Mouse (Mus musculus): Measurements from ENCODE around the gene Snd1.

DNA sequence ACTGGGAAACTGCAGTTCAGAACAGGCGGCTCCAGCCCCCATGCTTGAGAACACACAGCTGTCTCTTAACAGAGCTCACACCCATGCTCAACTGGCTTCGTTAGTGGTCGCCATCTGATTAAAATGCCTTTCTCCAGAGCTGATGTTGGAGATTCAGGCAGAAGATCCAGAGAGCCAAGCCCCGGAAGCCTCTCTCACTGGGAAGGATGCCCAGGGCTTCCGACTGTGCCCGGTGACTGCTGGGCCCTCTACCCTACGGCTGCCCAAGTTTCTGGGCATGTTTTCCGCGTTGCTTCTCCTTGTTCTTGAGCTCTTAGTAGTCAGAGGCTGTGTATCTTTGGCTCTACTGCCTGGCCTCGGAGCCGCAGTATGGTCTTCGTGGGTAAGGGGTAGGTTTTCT, 447.4 kb downstream of the Snd1 start:
- TF ChIP-seq CTCF (IDR thresholded peaks at IDR 0.05; ENCODE audit: low read depth) (no peak), EP300 (IDR thresholded peaks at IDR 0.05; ENCODE audit: low read depth) (no peak)
